Mouse (Mus musculus): ENCODE measurements at regions not wholly inside any gene's neighbourhood (a gene's known extent, or its start where the extent isn't known, plus 50 kb on each side); places are given as distances from the start of the nearest gene placed in this dataset.
A peak's percentile ranks its signal among the peaks of the same experiment; 100 is the strongest.

DNA sequence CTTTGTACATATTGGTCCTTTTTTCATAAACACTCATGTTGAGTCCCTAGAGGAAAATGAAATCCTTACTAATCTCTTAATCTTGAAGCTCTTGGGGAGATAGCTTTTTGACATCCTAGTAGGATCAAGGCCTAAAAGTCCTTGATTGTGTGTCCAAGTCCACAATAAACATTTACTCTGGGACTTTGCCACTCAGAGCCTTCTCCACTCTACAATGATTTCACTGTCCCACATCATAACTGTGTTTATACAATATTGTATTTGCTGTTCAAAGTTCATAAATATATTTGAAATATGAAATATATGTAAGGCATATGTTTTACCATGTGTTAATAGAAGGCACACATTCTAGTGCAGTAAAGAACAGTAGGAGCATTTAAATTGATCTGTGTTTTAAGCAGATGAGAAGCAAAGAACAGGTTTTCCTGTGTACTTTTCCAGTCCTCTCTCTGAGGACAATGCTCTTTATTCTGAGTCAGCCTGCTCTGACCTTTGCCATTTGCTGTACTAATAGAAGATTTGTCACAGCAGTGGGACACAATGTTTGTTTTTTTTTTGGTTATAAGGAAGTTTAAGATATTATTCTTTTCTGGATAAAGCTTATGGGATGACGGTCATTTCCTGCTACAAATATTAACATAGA, 130.7 kb upstream of the Gprin3 start:
- no peak for DNase-seq (ENCODE audit: low spot score)

DNA sequence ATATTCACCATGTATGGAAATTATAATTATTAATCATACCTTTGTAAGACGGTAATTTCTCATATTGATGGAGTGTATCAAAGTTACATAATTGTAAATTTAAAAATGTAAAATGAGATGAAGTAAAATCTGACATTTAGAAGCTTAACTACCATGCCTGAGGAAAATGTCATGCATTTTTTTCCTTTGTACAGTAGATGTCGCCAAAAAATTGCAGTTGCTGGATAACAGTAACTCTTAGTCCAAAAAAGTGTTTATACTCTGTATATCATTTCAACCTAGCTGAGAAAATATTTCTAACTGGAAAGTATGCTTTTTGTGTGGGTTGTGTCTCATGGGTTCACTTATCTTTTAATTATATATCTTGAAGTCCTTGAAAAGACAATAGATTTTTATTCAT, 110.9 kb upstream of the Gprin3 start:
- no peak for DNase-seq (ENCODE audit: low spot score)

DNA sequence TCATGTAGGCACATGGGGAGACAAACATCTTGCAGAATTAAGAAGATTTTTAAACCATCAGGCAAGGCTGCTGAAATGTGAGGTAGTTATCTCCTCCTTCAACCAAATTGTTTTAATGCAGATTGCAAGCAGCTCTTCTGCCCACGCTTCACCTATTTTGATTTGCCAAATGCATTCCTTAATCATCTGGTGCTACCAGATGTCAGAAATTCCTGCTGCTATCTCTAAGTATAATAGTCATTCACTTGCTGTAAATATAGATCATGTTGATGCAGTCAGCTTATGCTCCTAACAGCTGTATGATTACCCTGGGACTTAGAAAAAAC, 98.8 kb upstream of the Gprin3 start:
- no peak for DNase-seq (ENCODE audit: low spot score)

DNA sequence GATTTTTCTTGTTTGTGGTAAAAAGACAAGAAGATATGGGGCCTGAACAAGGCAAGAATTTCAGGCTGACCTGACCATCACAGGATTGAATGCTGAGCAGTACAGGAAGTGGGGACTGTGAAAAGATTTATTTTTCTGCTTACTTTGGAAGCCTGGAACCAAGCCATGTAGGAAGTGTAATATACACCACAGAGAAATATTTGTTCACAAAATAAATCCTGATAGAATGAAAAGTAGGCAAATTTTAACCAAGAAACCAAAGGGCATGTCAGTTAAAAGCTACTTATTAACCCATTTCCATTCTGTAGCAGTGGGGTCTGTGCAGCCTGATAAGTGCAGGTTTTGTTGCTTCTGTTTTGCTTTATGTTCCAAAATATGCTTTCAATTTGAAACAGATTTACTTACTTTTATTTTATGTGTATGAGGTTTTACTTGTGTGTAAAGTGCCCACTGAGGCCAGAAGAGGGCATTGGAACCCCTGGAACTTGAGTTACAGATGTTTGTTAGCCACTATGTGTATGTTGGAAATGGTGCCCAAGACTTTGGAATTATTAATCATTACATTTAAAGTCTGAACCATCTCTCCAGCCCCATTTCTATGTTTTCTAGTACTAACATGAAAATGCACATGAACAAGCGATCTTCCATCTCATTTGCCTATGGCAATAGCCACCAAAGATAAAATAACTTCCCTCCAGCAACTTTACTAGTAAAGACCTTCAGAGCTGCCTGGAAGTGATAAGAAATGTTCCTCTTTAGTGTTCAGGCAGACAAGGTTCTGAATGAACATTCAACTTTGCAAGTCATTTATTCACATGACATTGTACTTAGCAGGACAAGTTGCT, 98.2 kb upstream of the Gprin3 start:
- DNase-seq (ENCODE audit: low spot score) = no peak

DNA sequence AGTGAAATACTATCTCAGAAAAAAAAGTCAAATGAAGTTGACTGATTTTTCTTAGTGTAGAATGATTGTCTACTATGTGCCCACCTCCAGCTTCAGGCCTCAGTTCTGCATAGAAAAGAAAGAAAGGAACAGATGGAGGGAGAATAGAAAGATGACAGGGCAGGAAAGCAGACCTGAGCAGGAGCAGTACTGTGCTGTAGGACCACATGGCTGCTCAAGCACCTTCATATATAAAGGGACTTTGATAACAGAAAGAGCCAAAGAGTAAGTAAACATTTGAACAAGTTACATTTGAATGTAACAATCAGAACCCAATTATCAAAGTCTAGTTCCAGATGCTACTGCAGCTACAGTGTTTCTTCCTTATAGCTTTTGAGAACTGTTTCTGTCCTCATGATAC, 96.9 kb upstream of the Gprin3 start:
- no peak for DNase-seq (ENCODE audit: low spot score)

DNA sequence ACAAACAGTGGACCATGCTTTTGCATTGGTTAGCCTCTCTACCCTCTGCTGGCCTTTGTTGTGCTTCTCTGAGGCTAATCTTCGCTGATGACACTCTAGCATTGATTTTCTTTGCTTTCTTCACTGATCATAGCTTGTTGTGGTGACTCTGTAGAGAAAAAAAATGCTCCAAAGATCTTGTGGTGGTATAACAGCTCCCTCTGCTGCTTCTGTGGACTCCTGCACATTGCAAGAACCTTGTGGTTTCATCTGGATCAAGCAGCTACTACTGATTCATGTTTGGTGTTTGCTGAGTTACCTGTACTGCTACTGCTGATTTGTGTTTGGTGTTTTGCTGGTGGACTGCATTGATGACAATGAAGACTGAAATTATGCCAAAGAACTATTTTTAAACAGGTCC, 74.7 kb upstream of the Gprin3 start:
- no peak for DNase-seq (ENCODE audit: low spot score)

DNA sequence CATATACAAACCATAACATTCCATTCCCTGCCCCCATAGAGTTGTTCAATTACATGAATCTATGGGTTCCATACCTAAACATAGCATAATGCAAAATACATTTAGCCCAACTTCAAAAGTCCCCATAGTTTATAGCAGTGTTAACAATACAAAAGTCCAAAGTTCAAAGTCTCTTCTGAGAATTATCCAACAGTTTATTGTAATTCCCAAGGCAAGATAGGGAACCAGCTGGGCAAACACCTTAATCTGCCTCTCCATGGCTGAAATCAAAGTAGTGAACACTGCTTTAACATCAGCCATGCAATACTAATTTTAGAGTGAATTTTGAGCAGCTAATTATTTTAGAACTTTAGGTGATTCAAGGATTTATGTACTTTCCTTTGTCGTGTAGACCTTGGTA, 72.7 kb upstream of the Gprin3 start:
- no peak for DNase-seq (ENCODE audit: low spot score)

DNA sequence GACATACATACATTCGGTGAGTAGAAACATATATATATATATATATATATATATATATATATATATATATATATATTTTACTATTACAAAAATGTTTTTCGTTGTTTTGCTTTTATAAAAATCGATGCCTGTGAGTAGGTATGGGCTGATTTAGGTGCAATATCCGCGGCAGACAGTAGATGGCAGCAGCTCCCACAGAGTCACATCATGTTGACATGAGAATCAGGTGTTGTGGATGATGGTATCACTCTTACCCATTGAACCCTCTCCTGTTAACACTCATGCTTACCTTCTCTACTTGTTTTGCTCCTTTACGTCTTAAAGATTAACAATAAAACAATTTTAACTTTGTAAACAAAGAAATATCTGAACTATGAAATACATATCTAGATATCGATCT, 72.0 kb upstream of the Gprin3 start:
- peak; percentile 24 for DNase-seq (ENCODE audit: low spot score)

DNA sequence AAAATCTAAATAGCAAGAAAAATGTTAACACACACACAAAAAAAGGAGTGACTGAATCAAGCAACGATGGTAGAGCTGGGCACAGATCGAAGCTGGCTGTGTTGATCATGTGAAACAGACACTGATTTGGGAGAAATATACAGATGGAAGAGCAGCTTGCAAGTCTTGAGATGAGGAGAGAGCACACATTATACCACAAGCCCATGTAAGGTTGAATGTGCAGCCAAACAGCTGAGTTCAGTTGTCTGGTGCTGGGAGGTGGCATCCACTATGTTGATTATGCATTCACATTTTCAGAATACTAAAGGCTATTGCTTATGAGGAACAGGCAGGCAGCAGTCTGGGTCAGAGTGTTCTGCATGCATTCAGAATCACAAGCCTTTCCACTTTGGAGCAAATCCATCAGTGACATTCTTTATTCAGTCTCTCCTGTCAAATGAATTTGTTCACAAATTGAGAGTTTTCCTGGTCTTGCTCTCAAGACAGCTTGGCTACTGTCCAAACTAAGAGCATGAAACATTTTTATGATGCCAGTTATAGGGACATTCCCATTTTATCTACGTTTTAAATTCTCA, 63.0 kb upstream of the Gprin3 start:
- DNase-seq (ENCODE audit: low spot score) = no peak

DNA sequence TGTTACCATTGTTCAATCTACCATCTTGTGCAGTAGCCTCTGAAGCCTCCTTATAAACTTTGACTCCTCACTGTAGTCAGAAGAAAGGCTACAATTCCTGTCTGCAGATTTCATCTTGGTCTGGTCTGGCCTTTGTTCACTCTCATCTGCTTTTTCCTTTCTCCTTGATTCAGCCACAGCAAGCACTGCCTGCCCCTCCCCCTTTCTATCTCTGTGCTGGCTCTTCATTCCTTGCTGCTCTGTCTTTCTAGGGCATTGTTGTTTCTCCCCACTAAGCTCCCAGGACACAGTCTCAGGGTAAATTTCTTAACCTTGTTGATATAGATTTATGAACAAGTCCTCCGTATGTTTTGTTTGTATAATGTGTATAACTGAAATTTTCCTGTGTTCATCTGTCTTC, 62.3 kb upstream of the Gprin3 start:
- no peak for DNase-seq (ENCODE audit: low spot score)

DNA sequence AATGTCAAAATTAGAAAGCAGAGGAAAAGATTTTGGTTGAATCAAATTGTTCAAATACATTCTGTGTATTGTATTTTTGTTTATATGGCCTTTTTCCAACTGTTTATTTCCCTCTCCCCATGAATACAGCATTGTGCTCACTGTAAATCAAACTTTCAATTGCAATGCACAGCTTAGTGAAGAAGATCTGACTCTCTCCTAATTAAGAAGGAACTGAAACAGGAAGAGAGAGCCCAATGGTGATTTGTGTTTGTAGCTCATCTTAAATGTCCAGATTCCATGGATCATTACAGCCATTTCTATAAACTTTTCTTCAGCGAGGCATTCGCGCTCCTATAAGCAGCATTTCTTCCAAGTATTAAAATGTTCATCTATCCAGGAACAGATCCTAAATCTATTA, 57.9 kb upstream of the Gprin3 start:
- no peak for DNase-seq (ENCODE audit: low spot score)

DNA sequence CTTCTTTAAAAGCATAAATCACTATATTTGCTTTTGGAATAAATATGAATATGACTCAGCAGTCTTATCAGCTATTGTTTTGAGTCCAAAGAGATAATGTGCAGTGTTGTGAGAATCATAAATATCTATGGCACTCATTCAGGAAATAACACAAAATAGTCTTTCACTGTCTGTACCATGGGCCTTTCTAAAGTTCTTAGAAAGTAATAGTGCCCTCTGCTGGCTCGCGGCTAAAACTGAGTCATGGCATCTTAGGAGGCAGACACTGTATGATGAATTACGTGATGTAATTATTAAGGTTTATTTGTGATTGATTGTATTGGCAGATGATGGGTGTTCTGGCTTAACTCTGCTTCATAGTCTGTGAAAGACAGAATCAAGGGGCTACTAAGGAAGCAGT, 57.5 kb upstream of the Gprin3 start:
- peak; percentile 22 for DNase-seq (ENCODE audit: low spot score)
